Mouse (Mus musculus): ENCODE results near the gene Actr8.

- no peak for TF ChIP-seq CTCF (IDR thresholded peaks at IDR 0.05; ENCODE audit: control insufficient read depth, insufficient read depth, low read length)
- no peak for TF ChIP-seq POLR2A (IDR thresholded peaks at IDR 0.05; ENCODE audit: borderline replicate concordance, control insufficient read depth, low read depth, low read length)
Observed at GRCm38 (mm10) chr14:30041836-30042235, 63.7 kb downstream of the Actr8 start.

Data from bone marrow, adult 2 months (tissue).